In genomic region chr7:28255476-28255875, GRCm38 (mm10) we compare ENCODE assay signal across 1 mouse cellular context.
TF ChIP-seq lines count a peak whose summit lies in the region.

No protein-coding gene starts in this region.

TF ChIP-seq in CH12.LX, 34 proteins besides CTCF, POLR2A, EP300 and RAD21:
- TF ChIP-seq MXI1 (IDR thresholded peaks at IDR 0.05; ENCODE audit: low read depth, low read length) (no peak), ZNF384 (IDR thresholded peaks at IDR 0.05; ENCODE audit: low read depth, low read length) (no peak), SMC3 (IDR thresholded peaks at IDR 0.05; ENCODE audit: low read depth, low read length) (peak; percentile 5; the same call in 1 of the 2 replicates)
